Mouse (Mus musculus): Measurements from ENCODE around the gene Smim12. TPM values are rescaled to one million over a fixed set of nuclear protein-coding genes. Genes with fewer than 3 reads are reported as not detected.

Gene Smim12
- polyA plus RNA-seq, 1 experiment from 2014 or later, result 57.0 TPM

GRCm38 (mm10) chr4:127278451-127279001 is 34.9 kb downstream of the Smim12 start:
- Histone ChIP-seq H3K27me3 (ENCODE audit: control insufficient read depth, insufficient read depth, low read length) (no peaks in the 10 kb centered on the region), H3K9ac (ENCODE audit: low read length) (no peak overlapping the region), H3K36me3 (ENCODE audit: control insufficient read depth, insufficient read depth, low read length) (no peaks in the 10 kb centered on the region), H3K27ac (ENCODE audit: low read depth, low read length) (no peak overlapping the region), H3K4me3 (ENCODE audit: low read depth, low read length) (no peak overlapping the region), H3K4me2 (ENCODE audit: low read depth) (no peak overlapping the region), H3K9me3 (ENCODE audit: control insufficient read depth, low read length) (no peaks in the 10 kb centered on the region), H3K4me1 (ENCODE audit: control insufficient read depth, insufficient read depth, low read length) (peaks cover 3% of the 10 kb centered on the region; the same call in 1 of the 2 replicates)
- no peak for ATAC-seq (ENCODE audit: insufficient read depth, low FRiP score, low TSS enrichment)
- DNase-seq (ENCODE audit: low spot score), result no peak
- 48% methylated on average over 9 of the region's 9 CpGs for WGBS

- Histone ChIP-seq H3K4me1 (ENCODE audit: control insufficient read depth, insufficient read depth, low read length) (peaks cover 3% of the 10 kb centered on the region; the same call in 1 of the 2 replicates), H3K9me3 (ENCODE audit: control insufficient read depth, low read length) (no peaks in the 10 kb centered on the region), H3K36me3 (ENCODE audit: control insufficient read depth, insufficient read depth, low read length) (no peaks in the 10 kb centered on the region), H3K27me3 (ENCODE audit: control insufficient read depth, insufficient read depth, low read length) (no peaks in the 10 kb centered on the region), H3K27ac (ENCODE audit: low read depth, low read length) (no peak overlapping the region), H3K9ac (ENCODE audit: low read length) (no peak overlapping the region), H3K4me3 (ENCODE audit: low read depth, low read length) (no peak overlapping the region), H3K4me2 (ENCODE audit: low read depth) (no peak overlapping the region)
- ATAC-seq (ENCODE audit: insufficient read depth, low FRiP score, low TSS enrichment) (no peak), DNase-seq (ENCODE audit: low spot score) (no peak)
- WGBS, result 80% methylated on average over 9 of the region's 9 CpGs
Observed at GRCm38 (mm10) chr4:127279241-127279640, 35.7 kb downstream of the Smim12 start.

GRCm38 (mm10) chr4:127286907-127287306 is 43.3 kb downstream of the Smim12 start:
- Histone ChIP-seq H3K27me3 (ENCODE audit: control insufficient read depth, insufficient read depth, low read length) (no peaks in the 10 kb centered on the region), H3K9me3 (ENCODE audit: control insufficient read depth, low read length) (no peaks in the 10 kb centered on the region), H3K36me3 (ENCODE audit: control insufficient read depth, insufficient read depth, low read length) (no peaks in the 10 kb centered on the region), H3K4me3 (ENCODE audit: low read depth, low read length) (no peak overlapping the region), H3K4me2 (ENCODE audit: low read depth) (no peak overlapping the region), H3K9ac (ENCODE audit: low read length) (no peak overlapping the region), H3K27ac (ENCODE audit: low read depth, low read length) (no peak overlapping the region), H3K4me1 (ENCODE audit: control insufficient read depth, insufficient read depth, low read length) (no peaks in the 10 kb centered on the region)
- no peak for DNase-seq (ENCODE audit: low spot score)
- WGBS, result 70% methylated on average over 4 of the region's 4 CpGs
- ATAC-seq (ENCODE audit: insufficient read depth, low FRiP score, low TSS enrichment), result no peak

GRCm38 (mm10) chr4:127289039-127289548 is 45.5 kb downstream of the Smim12 start:
- Histone ChIP-seq H3K9me3 (ENCODE audit: control insufficient read depth, low read length) (no peaks in the 10 kb centered on the region), H3K4me2 (ENCODE audit: low read depth) (no peak overlapping the region), H3K4me1 (ENCODE audit: control insufficient read depth, insufficient read depth, low read length) (no peaks in the 10 kb centered on the region), H3K27me3 (ENCODE audit: control insufficient read depth, insufficient read depth, low read length) (no peaks in the 10 kb centered on the region), H3K9ac (ENCODE audit: low read length) (no peak overlapping the region), H3K4me3 (ENCODE audit: low read depth, low read length) (no peak overlapping the region), H3K27ac (ENCODE audit: low read depth, low read length) (no peak overlapping the region), H3K36me3 (ENCODE audit: control insufficient read depth, insufficient read depth, low read length) (no peaks in the 10 kb centered on the region)
- no peak for ATAC-seq (ENCODE audit: insufficient read depth, low FRiP score, low TSS enrichment)
- WGBS, result 71% methylated on average over 6 of the region's 6 CpGs
- no peak for DNase-seq (ENCODE audit: low spot score)

- Histone ChIP-seq H3K27me3 (ENCODE audit: control insufficient read depth, insufficient read depth, low read length) (no peaks in the 10 kb centered on the region), H3K4me2 (ENCODE audit: low read depth) (no peak overlapping the region), H3K9ac (ENCODE audit: low read length) (no peak overlapping the region), H3K9me3 (ENCODE audit: control insufficient read depth, low read length) (no peaks in the 10 kb centered on the region), H3K27ac (ENCODE audit: low read depth, low read length) (no peak overlapping the region), H3K36me3 (ENCODE audit: control insufficient read depth, insufficient read depth, low read length) (no peaks in the 10 kb centered on the region), H3K4me1 (ENCODE audit: control insufficient read depth, insufficient read depth, low read length) (no peaks in the 10 kb centered on the region), H3K4me3 (ENCODE audit: low read depth, low read length) (no peak overlapping the region)
- DNase-seq (ENCODE audit: low spot score), result no peak
- no peak for ATAC-seq (ENCODE audit: insufficient read depth, low FRiP score, low TSS enrichment)
- 71% methylated on average over 5 of the region's 5 CpGs for WGBS
Observed at GRCm38 (mm10) chr4:127292631-127293030, 49.0 kb downstream of the Smim12 start.

Other genes with a start within 250 kb of the Smim12 start
- 155 and 163 TPM in 2 replicates for gene Sfpq, start 222.5 kb upstream of the Smim12 start, polyA plus RNA-seq (2014; fragmentation: Nextera tagmentation; extraction: Ambion mirVana)
- 33.5 and 37.9 TPM in 2 replicates for gene Zmym1, start 182.6 kb upstream of the Smim12 start, polyA plus RNA-seq (2014; fragmentation: Nextera tagmentation; extraction: Ambion mirVana)
- 28.3 and 30.0 TPM in 2 replicates for gene Zmym6, start 166.4 kb upstream of the Smim12 start, polyA plus RNA-seq (2014; fragmentation: Nextera tagmentation; extraction: Ambion mirVana)
- gene Tmem35b, start 120.1 kb upstream of the Smim12 start, polyA plus RNA-seq (2014; fragmentation: Nextera tagmentation; extraction: Ambion mirVana), result 11.7 and 13.5 TPM in 2 replicates
- 5.6 and 5.7 TPM in 2 replicates for gene Dlgap3, start 74.6 kb upstream of the Smim12 start, polyA plus RNA-seq (2014; fragmentation: Nextera tagmentation; extraction: Ambion mirVana)
- 16.6 and 20.3 TPM in 2 replicates for gene Gja4, start 70.3 kb downstream of the Smim12 start, polyA plus RNA-seq (2014; fragmentation: Nextera tagmentation; extraction: Ambion mirVana)
- 2.4 and 2.5 TPM in 2 replicates for gene Gjb3, start 87.1 kb downstream of the Smim12 start, polyA plus RNA-seq (2014; fragmentation: Nextera tagmentation; extraction: Ambion mirVana)
- not detected in 2 replicates for gene Gjb4, start 110.3 kb downstream of the Smim12 start, polyA plus RNA-seq (2014; fragmentation: Nextera tagmentation; extraction: Ambion mirVana)
- 1.2 and 1.4 TPM in 2 replicates for gene Gjb5, start 114.4 kb downstream of the Smim12 start, polyA plus RNA-seq (2014; fragmentation: Nextera tagmentation; extraction: Ambion mirVana)

Measured in neural tube, embryonic 11.5 days (tissue).